Mouse (Mus musculus): ENCODE measurements around the gene Gm10337. TPM values are rescaled to one million over a fixed set of nuclear protein-coding genes. Genes with fewer than 3 reads are reported as not detected.

Gene Gm10337
- polyA plus RNA-seq (2017; shearing (Covaris generic)), result not detected

- no peak for ATAC-seq
Observed at GRCm38 (mm10) chr15:102503447-102503846, at the start of gene Gm10337. TSS of gene Gm10337 (plus strand) at chr15:102503722.

DNA sequence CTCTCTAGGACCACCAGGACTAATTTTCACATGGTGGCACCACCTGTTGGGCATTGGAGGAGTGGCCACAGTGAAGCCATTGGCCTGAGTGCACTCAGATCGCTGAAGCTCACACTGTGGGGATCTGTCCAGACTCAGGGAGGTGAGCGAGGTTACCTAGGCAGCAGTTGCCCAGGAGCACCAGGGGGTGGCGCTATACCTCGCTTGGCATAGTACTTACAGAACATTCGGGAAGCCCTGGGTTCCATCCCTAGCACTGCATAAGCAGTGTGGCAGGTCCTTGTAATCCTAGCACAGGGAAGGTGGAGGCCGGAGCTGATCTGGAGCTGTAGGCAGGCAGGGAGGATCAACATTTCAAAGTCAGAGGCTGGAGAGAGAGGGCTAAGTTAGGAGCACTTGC, 47.5 kb upstream of the Gm10337 start:
- no peak for ATAC-seq

DNA sequence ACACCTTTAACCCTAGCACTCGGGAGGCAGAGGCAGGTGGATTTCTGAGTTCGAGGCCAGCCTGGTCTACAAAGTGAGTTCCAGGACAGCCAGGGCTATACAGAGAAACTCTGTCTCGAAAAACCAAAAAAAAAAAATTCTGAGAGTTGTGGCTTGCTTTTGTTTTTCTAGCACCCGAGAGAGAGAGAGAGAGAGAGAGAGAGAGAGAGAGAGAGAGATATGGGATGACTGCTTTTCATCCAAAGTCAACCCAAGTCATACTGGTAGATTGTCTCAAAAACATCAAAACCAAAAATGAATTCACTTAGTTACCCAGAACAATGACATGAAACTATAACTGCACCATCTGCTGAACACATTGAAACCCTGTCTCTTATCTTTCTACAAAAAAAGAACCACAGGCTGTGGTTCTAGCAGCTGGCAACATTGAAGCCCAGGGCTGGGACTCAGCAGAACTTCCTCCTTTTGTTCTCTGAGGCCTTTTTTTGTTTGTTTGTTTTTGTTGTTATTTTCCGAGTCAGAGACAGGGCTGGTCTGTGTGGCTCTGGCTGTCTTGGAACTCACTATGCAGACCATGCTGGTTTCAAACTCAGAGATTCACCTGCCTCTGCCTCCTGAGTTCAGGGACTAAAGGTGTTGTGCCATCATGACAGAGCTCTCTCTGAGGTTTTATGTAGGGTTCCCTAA, 45.3 kb upstream of the Gm10337 start:
- peak; percentile 11 for ATAC-seq

GRCm38 (mm10) chr15:102458904-102459317, 44.6 kb upstream of the Gm10337 start, which contains the start of gene Prr13:
TSS of gene Prr13 (plus strand) at chr15:102459028.
- ATAC-seq, result peak; percentile 97

DNA sequence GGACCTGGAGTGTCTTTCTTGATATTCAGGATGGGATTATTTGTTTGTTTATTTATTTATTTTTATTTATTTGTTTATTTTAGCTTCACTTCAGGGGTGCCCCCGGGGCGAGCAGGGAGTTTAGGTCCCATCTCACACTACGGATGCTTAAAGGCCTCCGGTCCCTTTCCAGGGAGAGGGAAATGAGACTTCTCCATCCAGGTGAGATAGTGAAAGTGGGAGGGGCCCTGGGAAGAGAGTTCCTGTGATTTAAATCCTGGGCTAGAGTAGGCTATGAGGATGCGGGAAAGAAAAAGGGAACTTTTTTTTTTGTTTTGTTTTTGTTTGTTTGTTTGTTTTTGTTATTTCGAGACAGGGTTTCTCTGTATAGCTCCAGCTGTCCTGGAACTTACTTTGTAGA, 44.1 kb upstream of the Gm10337 start:
- no peak for ATAC-seq

DNA sequence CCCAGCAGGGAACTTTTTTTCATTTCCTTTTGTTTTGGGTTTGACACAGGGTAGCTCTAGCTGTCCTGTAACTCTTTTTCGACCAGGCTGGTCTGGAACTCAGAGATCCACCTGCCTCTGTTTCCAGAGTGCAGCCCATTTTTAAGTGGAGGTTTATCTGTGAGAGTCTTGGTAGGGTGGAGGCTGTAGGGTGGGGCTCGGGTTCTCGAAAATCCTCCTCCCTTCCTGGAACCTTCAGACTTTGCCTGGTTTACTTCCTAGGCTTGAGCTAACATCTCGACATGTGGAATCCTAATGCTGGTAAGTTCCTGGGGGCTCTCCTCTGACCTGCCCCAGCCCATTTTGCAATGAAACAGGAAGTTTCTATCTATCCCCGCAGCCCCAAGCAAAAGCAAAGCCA, 43.7 kb upstream of the Gm10337 start:
- no peak for ATAC-seq

DNA sequence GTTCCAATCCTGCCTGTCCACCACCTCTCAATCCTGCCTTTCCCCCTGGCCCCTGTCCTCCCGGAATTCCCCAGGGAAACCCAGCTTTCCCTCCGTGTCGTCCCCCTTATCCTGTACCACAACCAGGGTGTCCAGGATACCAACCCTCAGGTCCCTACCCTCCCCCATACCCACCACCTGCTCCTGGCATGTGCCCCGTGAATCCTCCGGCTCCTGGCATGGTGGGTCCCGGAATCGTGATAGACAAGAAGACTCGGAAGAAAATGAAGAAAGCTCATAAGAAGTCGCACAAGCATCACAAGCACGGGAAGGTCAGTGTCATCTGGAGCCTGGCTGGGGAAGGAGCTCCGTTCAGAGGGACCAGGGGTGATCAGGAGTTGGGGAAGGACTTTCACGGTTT, 43.1 kb upstream of the Gm10337 start:
- ATAC-seq, result no peak

- ATAC-seq, result no peak
Observed at GRCm38 (mm10) chr15:102460971-102461370, 42.6 kb upstream of the Gm10337 start.

GRCm38 (mm10) chr15:102461430-102462075, 42.0 kb upstream of the Gm10337 start:
- no peak for ATAC-seq

GRCm38 (mm10) chr15:102463666-102464065, 39.9 kb upstream of the Gm10337 start:
- no peak for ATAC-seq

DNA sequence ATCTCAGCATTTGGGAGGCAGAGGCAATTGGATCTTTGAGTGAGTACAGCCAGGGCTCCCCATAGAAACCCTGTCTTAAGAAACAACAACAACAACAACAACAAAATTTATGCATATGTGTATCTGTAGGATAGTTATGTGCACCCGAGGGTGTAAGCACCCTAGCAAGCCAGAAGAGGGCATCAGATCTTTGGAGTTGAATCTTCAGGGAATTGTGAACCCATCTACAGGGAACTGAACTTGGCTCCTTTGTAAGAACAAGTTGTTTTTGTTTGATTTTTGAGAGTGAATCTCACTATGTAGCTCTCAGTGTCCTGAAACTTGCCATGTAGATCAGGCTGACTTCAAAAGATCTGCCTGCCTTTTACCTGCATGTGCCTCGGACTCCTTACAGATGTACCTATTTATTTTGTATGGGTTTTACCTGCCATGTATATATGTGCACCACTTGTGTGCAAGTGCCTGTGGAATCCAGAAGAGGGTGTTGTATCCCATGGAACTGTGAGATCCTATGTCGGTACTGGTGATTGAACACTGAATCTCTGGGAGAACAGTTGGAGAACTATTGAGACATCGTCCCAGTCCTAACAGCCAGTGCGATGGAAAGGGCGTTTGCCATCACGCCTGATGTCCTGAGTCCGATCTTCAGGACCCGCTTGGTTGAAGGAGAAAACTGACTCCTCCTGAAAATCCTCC, 34.7 kb upstream of the Gm10337 start:
- ATAC-seq, result no peak

DNA sequence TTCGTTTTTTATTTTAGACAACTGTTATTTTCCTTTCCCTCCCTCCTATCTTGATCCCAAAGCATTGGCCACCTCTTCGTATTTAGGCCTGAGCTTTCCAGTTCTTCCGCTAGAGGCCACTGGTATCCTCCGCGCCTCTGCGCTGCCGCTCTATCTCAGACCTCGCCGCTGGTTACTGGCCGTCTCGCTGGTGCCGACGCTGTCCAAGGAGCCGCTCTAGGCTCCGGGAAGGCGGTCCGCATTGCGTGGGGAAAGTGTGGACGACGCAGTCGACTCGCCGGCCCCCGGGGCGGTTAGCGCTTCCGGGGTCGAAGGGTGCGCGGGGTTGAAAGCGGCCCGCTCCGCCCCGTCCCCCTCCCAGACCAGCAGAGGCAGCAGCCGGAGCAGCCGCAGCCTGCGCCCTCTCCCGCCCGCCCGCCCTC, 33.3 kb upstream of the Gm10337 start, which contains the start of gene Pcbp2:
Gene Pcbp2, plus strand, starts transcription at position 357 of the 422 bp plus-strand sequence.
- ATAC-seq, result peak; percentile 95

DNA sequence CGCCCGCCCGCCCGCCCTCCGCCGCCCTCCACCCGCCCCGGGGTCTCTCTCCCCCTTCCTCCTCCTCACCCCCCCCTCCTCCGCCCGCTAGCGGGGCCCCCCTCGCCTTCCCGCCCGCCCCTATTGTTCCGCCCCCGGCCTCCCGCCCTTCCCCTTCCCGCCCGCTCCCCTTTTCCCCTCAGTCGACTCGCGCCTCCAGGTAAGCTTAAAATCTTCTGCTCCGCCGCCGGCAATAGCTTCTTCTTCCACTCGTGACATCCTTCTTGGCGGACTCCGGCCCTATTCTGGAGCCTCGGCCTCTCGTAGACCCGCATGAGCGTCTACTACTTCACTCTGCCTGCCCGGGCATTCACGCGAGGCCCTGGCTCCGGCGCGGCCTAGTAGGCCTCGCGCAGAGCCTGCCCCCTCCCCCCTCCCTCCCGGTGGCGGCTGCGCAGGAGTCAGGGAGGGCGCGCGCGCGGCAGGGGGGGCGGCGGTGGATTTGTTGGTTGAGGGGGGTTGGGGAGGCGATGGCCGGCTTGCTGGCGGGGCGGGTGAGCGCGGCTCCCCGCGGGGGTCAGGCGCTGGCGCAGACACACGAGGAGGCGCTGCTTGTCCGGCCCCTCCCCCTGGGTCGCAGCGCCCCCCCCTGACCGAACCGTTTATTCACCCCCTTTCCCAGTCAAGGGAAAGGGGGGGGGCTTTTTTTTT, 32.8 kb upstream of the Gm10337 start:
- peak; percentile 27 for ATAC-seq

- peak; percentile 0 for ATAC-seq
Observed at GRCm38 (mm10) chr15:102471295-102471645, 32.3 kb upstream of the Gm10337 start.

DNA sequence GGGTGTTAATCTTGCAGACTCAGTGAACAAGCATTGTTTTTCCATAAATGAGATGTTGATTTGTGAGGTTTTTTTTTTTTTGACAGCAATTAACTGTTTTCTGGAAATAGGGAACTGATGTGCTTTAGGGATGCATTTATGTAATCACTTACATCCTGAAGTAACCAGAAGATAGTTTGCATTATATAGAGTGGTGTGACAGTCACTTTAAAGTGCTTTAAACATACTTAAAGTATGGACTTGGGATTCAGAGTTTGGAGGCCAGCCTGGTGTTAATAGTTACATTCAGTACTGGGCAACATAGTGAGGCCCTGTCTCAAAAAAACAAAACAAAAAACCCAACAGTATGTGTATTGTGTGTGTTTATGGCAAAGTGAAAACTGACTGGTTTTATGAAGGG, 31.8 kb upstream of the Gm10337 start:
- ATAC-seq, result no peak

- no peak for ATAC-seq
Observed at GRCm38 (mm10) chr15:102473246-102473645, 30.3 kb upstream of the Gm10337 start.

- no peak for ATAC-seq
Observed at GRCm38 (mm10) chr15:102474520-102474919, 29.0 kb upstream of the Gm10337 start.

DNA sequence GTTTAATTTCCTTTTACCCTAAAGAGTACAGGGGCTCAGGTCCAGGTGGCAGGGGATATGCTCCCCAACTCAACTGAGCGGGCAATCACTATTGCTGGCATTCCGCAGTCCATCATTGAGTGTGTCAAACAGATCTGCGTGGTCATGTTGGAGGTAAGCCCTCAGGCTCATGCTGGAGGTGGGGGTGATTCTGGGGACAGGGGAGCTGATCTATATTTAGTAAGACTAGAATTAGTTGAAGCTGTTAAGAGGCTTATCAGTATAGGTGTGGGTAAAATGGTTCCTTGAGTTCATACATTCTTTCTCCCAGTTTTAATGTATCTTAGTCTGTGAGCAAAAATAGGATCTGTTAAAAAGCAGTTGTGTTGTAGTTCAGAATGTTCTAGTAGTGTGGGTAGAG, 20.4 kb upstream of the Gm10337 start:
- no peak for ATAC-seq

DNA sequence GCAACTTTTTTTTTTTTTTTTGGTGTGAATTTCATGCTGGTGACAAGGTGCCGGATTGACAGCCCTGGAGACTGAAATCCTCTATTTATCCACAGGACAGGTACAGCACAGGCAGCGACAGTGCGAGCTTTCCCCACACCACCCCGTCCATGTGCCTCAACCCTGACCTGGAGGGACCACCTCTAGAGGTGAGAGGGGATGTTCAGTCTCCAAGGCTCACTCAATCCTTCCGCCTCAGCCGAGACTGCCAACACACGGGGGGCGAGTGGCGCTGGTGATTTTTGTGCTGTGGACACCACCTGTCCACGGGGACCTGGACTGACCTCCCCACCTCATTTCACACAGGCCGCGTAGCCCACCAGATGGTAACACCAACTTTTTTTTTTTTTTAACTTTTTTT, 17.7 kb upstream of the Gm10337 start:
- no peak for ATAC-seq

DNA sequence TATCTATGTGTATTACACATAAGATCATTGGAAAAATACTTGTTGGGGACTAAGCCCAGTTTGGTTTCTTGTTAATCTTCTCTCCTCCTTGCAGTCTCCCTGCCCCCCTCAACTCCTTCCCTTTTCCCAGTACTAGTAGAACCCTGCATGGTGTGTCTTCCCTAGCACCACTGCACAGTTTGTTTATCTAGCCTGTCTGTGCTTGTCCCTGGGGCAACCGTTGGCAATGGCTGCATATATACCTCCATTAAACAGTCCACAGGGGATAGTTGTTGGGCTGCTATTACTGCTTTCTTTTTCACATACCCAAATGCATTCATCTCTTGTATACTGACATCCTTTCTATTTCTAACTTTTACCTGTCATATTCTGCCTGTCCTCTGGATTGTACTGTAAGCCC, 15.9 kb upstream of the Gm10337 start:
- ATAC-seq, result no peak

GRCm38 (mm10) chr15:102498322-102498721, 5.2 kb upstream of the Gm10337 start:
- no peak for ATAC-seq

DNA sequence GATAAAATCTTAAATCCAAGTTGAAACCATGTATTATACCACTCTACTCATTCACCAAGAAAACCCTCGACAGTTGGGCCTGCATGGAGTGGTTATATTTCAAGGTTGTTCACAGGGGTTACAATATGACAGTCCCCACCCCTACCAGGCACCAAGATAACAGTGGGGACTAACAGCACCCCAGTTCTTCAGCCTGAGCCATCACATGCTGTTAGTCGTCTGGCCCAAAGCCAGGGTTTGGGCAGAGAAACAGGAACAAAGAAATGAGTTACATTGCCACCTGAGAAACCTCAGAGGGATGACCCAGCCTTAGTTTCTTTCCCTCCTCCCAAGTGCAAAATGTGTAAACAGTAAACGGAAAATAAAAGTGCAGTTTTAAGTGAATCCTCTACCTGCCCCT, 4.2 kb upstream of the Gm10337 start:
- no peak for ATAC-seq

GRCm38 (mm10) chr15:102499851-102500250, 3.7 kb upstream of the Gm10337 start:
- ATAC-seq, result no peak

All from inflammation-experienced regulatory T-cells, adult 6 months (primary cell).